Comparison of ENCODE assay signal across 13 mouse cellular contexts in genomic region chr5:146223786-146224185, GRCm38 (mm10). TPM values are rescaled to one million over a fixed set of nuclear protein-coding genes. Genes with fewer than 3 reads are reported as not detected.
DNase-seq lines count a peak whose midpoint lies in the region; ATAC-seq lines count a peak whose summit lies in the region.
"Had no signal": no experiment of that assay in that cellular context is flagged by ENCODE, and none has a peak within 500 bp of the region (broad histone marks: within the 10 kb centered on the region; RNA-seq: fewer than 3 reads in every experiment).

No protein-coding gene starts in this region.

- WGBS in liver, embryonic 16.5 days (ENCODE audit: insufficient replicate concordance), result 70% methylated on average over 5 of the region's 5 CpGs

- no peaks in the 10 kb centered on the region for H3K9me3 ChIP-seq in liver, embryonic 16.5 days (replicated peaks; ENCODE audit: control insufficient read depth, low read length)
- H3K9me3 ChIP-seq: limb, embryonic 13.5 days had no signal

- H3K27me3 ChIP-seq in liver, embryonic 16.5 days (ENCODE audit: control insufficient read depth, insufficient read depth, low read depth, low read length), result no peaks in the 10 kb centered on the region
- H3K27me3 ChIP-seq: limb, embryonic 13.5 days had no signal

- peaks cover 15% of the 10 kb centered on the region for H3K4me1 ChIP-seq in liver, embryonic 16.5 days (ENCODE audit: control insufficient read depth, low read depth, low read length)

- no peaks in the 10 kb centered on the region for H3K36me3 ChIP-seq in liver, embryonic 16.5 days (ENCODE audit: control insufficient read depth, insufficient read depth)

- H3K27ac ChIP-seq in liver, embryonic 16.5 days (ENCODE audit: low read length), result peak overlapping the region; percentile 61; the same call in 1 of the 2 replicates
- H3K27ac ChIP-seq: limb, embryonic 13.5 days had no signal

- 0 out of 2 replicates have a peak overlapping the region, but pooled peaks have one; percentile 22 for H3K4me2 ChIP-seq in liver, embryonic 16.5 days (ENCODE audit: low read depth, low read length)
- H3K4me2 ChIP-seq: limb, embryonic 13.5 days had no signal

- H3K9ac ChIP-seq in liver, embryonic 16.5 days (ENCODE audit: low read depth, low read length), result no peak overlapping the region
- H3K9ac ChIP-seq: limb, embryonic 13.5 days had no signal

- DNase-seq in cerebellum, postnatal 10 days, result peak; percentile 52 to 53
- peak; percentile 56 for DNase-seq in kidney, adult 9 months
- no peak for DNase-seq in kidney, postnatal 4 days
- peak; percentile 19 to 34 for DNase-seq in lung, adult 18-20 months
- no peak for DNase-seq in lung, postnatal 25 days (ENCODE audit: low spot score)
- no peak for DNase-seq in MN1 (ENCODE audit: low spot score)
- DNase-seq: B cell, adult 2 months had no signal

- no peak overlapping the region for H3K4me3 ChIP-seq in liver, embryonic 16.5 days (ENCODE audit: low read depth, low read length)
- H3K4me3 ChIP-seq: limb, embryonic 13.5 days; myocyte had no signal

- no peak for ATAC-seq in cerebellum, adult (ENCODE audit: insufficient number of reproducible peaks, low FRiP score, low TSS enrichment)
- no peak for ATAC-seq in liver, embryonic 16.5 days (ENCODE audit: low read depth)

RNA-seq across cellular contexts. Expression of gene Rnf6, which starts 2.4 kb away (rescaled TPM):
- polyA plus RNA-seq in liver, embryonic 16.5 days (2015; fragmentation: Nextera tagmentation; extraction: Ambion mirVana), result 28.0 and 30.9 TPM in 2 replicates

RNA-seq across cellular contexts. Expression of gene Cdk8, which starts 7.2 kb away (rescaled TPM):
- polyA plus RNA-seq in liver, embryonic 16.5 days (2015; fragmentation: Nextera tagmentation; extraction: Ambion mirVana), result 11.5 and 11.8 TPM in 2 replicates

RNA-seq across cellular contexts. Expression of gene 1700001J03Rik, which starts 38.7 kb away (rescaled TPM):
- not detected in 2 replicates for polyA plus RNA-seq in liver, embryonic 16.5 days (2015; fragmentation: Nextera tagmentation; extraction: Ambion mirVana)
- polyA plus RNA-seq: limb, embryonic 13.5 days; myocyte had no signal

RNA-seq across cellular contexts. Expression of gene Gm6309, which starts 53.3 kb away (rescaled TPM):
- not detected in 2 replicates for polyA plus RNA-seq in liver, embryonic 16.5 days (2015; fragmentation: Nextera tagmentation; extraction: Ambion mirVana)
- polyA plus RNA-seq: frontal cortex, adult 2 months; limb, embryonic 13.5 days; myocyte; urinary bladder, adult 2 months had no signal

Comparison
In these comparisons a context has a peak if more than half of its experiments do, and no peak if none do; other contexts are left out.
1. DNase-seq: peak in cerebellum, postnatal 10 days (2 of 2), kidney, adult 9 months (single experiment) and lung, adult 18-20 months (2 of 2); none in kidney, postnatal 4 days (0 of 2), lung, postnatal 25 days (single experiment) and MN1 (single experiment).